Mouse (Mus musculus): ENCODE data around the gene Ppp1r17. TPM values are rescaled to one million over a fixed set of nuclear protein-coding genes. Genes with fewer than 3 reads are reported as not detected.

The Ppp1r17 gene
- polyA plus RNA-seq (2012; rRNA removed) = not detected in 2 replicates

GRCm38 (mm10) chr6:56017291-56017994, at the start of gene Ppp1r17:
Gene Ppp1r17 (plus strand): TSS chr6:56017497.

Other genes starting within 250 kb of the Ppp1r17 start
- 0.26 and 0.29 TPM in 2 replicates for gene Itprid1, start 180.6 kb upstream of the Ppp1r17 start, polyA plus RNA-seq (2012; rRNA removed)

Data from colon, adult 2 months (tissue).